Mouse (Mus musculus) heart, adult 9 months (tissue): ENCODE results near the gene Prmt6.
A peak's percentile ranks its signal among the peaks of the same experiment; 100 is the strongest.

Experiments used
- DNase-seq, 2 experiments: peaks; one replicate each; pipeline ENCODE4 v3.0.0; 2022; ENCODE audit warnings: low spot score in 2 of 2

The Prmt6 gene

GRCm38 (mm10) chr3:110250839-110251700 is at the start of gene Prmt6:
Gene Prmt6, minus strand, starts transcription at chr3:110250998.
- peak; percentile 90 for DNase-seq

GRCm38 (mm10) chr3:110290485-110291045 is 39.8 kb upstream of the Prmt6 start:
- no peak for DNase-seq

- DNase-seq: no peak
Observed at GRCm38 (mm10) chr3:110282651-110283050, 31.9 kb upstream of the Prmt6 start.

GRCm38 (mm10) chr3:110267790-110268189 is 17.0 kb upstream of the Prmt6 start:
- DNase-seq: no peak

GRCm38 (mm10) chr3:110253105-110253504 is 2.3 kb upstream of the Prmt6 start:
- DNase-seq: no peak

GRCm38 (mm10) chr3:110249891-110250838 is 633 bp downstream of the Prmt6 start:
- peak; percentile 56 to 68 for DNase-seq

GRCm38 (mm10) chr3:110236819-110237463 is 13.9 kb downstream of the Prmt6 start:
- DNase-seq: no peak
